Mouse (Mus musculus): Measurements from ENCODE around the gene Il17c. TPM values are rescaled to one million over a fixed set of nuclear protein-coding genes. Genes with fewer than 3 reads are reported as not detected.

Il17c gene
- polyA plus RNA-seq, 1 experiment from 2014 or later = not detected

GRCm38 (mm10) chr8:122405146-122405805 lies 16.5 kb upstream of the Il17c start:
- Histone ChIP-seq H3K9me3 (replicated peaks) (no peaks in the 10 kb centered on the region), H3K27ac (ENCODE audit: poor library complexity, severe bottlenecking) (no peak overlapping the region), H3K36me3 (peaks cover 96% of the 10 kb centered on the region), H3K4me2 (no peak overlapping the region), H3K27me3 (replicated peaks) (no peaks in the 10 kb centered on the region), H3K4me3 (no peak overlapping the region), H3K9ac (no peak overlapping the region), H3K4me1 (replicated peaks) (peaks cover 12% of the 10 kb centered on the region)
- WGBS = 58% methylated on average over 9 of the region's 9 CpGs
- no peak for ATAC-seq (ENCODE audit: insufficient number of reproducible peaks, low FRiP score)

- H3K36me3 ChIP-seq = peaks cover 98% of the 10 kb centered on the region
- H3K4me2 ChIP-seq = no peak overlapping the region
- H3K27me3 ChIP-seq (replicated peaks) = no peaks in the 10 kb centered on the region
- no peaks in the 10 kb centered on the region for H3K9me3 ChIP-seq (replicated peaks)
- H3K4me3 ChIP-seq = no peak overlapping the region
- no peak for ATAC-seq (ENCODE audit: insufficient number of reproducible peaks, low FRiP score)
- no peak overlapping the region for H3K27ac ChIP-seq (ENCODE audit: poor library complexity, severe bottlenecking)
- H3K9ac ChIP-seq = no peak overlapping the region
- peaks cover 12% of the 10 kb centered on the region for H3K4me1 ChIP-seq (replicated peaks)
- WGBS = 91% methylated on average over 7 of the region's 7 CpGs
Observed at GRCm38 (mm10) chr8:122407678-122408077, 14.1 kb upstream of the Il17c start.

- no peak overlapping the region for H3K4me2 ChIP-seq
- no peak overlapping the region for H3K9ac ChIP-seq
- no peaks in the 10 kb centered on the region for H3K4me1 ChIP-seq (replicated peaks)
- no peak overlapping the region for H3K4me3 ChIP-seq
- no peak for ATAC-seq (ENCODE audit: insufficient number of reproducible peaks, low FRiP score)
- peaks cover 95% of the 10 kb centered on the region for H3K36me3 ChIP-seq
- no peak overlapping the region for H3K27ac ChIP-seq (ENCODE audit: poor library complexity, severe bottlenecking)
- H3K27me3 ChIP-seq (replicated peaks) = no peaks in the 10 kb centered on the region
- 83% methylated on average over 9 of the region's 9 CpGs for WGBS
- H3K9me3 ChIP-seq (replicated peaks) = no peaks in the 10 kb centered on the region
Observed at GRCm38 (mm10) chr8:122414311-122414710, 7.5 kb upstream of the Il17c start.

GRCm38 (mm10) chr8:122415554-122415953 lies 6.3 kb upstream of the Il17c start:
- H3K9me3 ChIP-seq (replicated peaks) = no peaks in the 10 kb centered on the region
- no peak overlapping the region for H3K27ac ChIP-seq (ENCODE audit: poor library complexity, severe bottlenecking)
- no peaks in the 10 kb centered on the region for H3K27me3 ChIP-seq (replicated peaks)
- 86% methylated on average over 6 of the region's 6 CpGs for WGBS
- H3K9ac ChIP-seq = no peak overlapping the region
- peaks cover 82% of the 10 kb centered on the region for H3K36me3 ChIP-seq
- H3K4me1 ChIP-seq (replicated peaks) = no peaks in the 10 kb centered on the region; the same call in 1 of the 2 replicates
- H3K4me2 ChIP-seq = no peak overlapping the region
- ATAC-seq (ENCODE audit: insufficient number of reproducible peaks, low FRiP score) = no peak
- H3K4me3 ChIP-seq = no peak overlapping the region

- no peaks in the 10 kb centered on the region for H3K27me3 ChIP-seq (replicated peaks)
- no peak overlapping the region for H3K27ac ChIP-seq (ENCODE audit: poor library complexity, severe bottlenecking)
- WGBS = 65% methylated on average over 9 of the region's 9 CpGs
- H3K9me3 ChIP-seq (replicated peaks) = no peaks in the 10 kb centered on the region
- H3K4me1 ChIP-seq (replicated peaks) = peaks cover 11% of the 10 kb centered on the region
- H3K36me3 ChIP-seq = peaks cover 41% of the 10 kb centered on the region
- no peak for ATAC-seq (ENCODE audit: insufficient number of reproducible peaks, low FRiP score)
- H3K4me2 ChIP-seq = no peak overlapping the region
- no peak overlapping the region for H3K9ac ChIP-seq
- H3K4me3 ChIP-seq = no peak overlapping the region
Observed at GRCm38 (mm10) chr8:122419881-122420555, 1.8 kb upstream of the Il17c start.

GRCm38 (mm10) chr8:122423217-122423616 lies 1.4 kb downstream of the Il17c start:
- ATAC-seq (ENCODE audit: insufficient number of reproducible peaks, low FRiP score) = no peak
- Histone ChIP-seq H3K9ac (no peak overlapping the region), H3K4me1 (replicated peaks) (peaks cover 11% of the 10 kb centered on the region), H3K4me2 (no peak overlapping the region), H3K27ac (ENCODE audit: poor library complexity, severe bottlenecking) (no peak overlapping the region), H3K27me3 (replicated peaks) (no peaks in the 10 kb centered on the region), H3K4me3 (no peak overlapping the region), H3K9me3 (replicated peaks) (no peaks in the 10 kb centered on the region), H3K36me3 (peaks cover 30% of the 10 kb centered on the region)
- 85% methylated on average over 24 of the region's 24 CpGs for WGBS

GRCm38 (mm10) chr8:122423659-122424058 lies 1.8 kb downstream of the Il17c start:
- H3K4me2 ChIP-seq = no peak overlapping the region
- ATAC-seq (ENCODE audit: insufficient number of reproducible peaks, low FRiP score) = no peak
- no peak overlapping the region for H3K9ac ChIP-seq
- no peak overlapping the region for H3K27ac ChIP-seq (ENCODE audit: poor library complexity, severe bottlenecking)
- whole genome bisulfite sequencing = 32% methylated on average over 5 of the region's 5 CpGs
- no peaks in the 10 kb centered on the region for H3K27me3 ChIP-seq (replicated peaks)
- peaks cover 11% of the 10 kb centered on the region for H3K4me1 ChIP-seq (replicated peaks)
- no peaks in the 10 kb centered on the region for H3K9me3 ChIP-seq (replicated peaks)
- peaks cover 25% of the 10 kb centered on the region for H3K36me3 ChIP-seq
- no peak overlapping the region for H3K4me3 ChIP-seq

- Histone ChIP-seq H3K9me3 (replicated peaks) (no peaks in the 10 kb centered on the region), H3K27me3 (replicated peaks) (no peaks in the 10 kb centered on the region), H3K4me2 (no peak overlapping the region), H3K36me3 (peaks cover 23% of the 10 kb centered on the region), H3K4me3 (no peak overlapping the region), H3K4me1 (replicated peaks) (peaks cover 16% of the 10 kb centered on the region), H3K27ac (ENCODE audit: poor library complexity, severe bottlenecking) (no peak overlapping the region), H3K9ac (no peak overlapping the region)
- WGBS = 59% methylated on average over 9 of the region's 9 CpGs
- no peak for ATAC-seq (ENCODE audit: insufficient number of reproducible peaks, low FRiP score)
Observed at GRCm38 (mm10) chr8:122426145-122426544, 4.3 kb downstream of the Il17c start.

- 77% methylated on average over 7 of the region's 7 CpGs for WGBS
- Histone ChIP-seq H3K4me1 (replicated peaks) (peaks cover 29% of the 10 kb centered on the region), H3K36me3 (peaks cover 23% of the 10 kb centered on the region), H3K4me3 (no peak overlapping the region), H3K27ac (ENCODE audit: poor library complexity, severe bottlenecking) (no peak overlapping the region), H3K27me3 (replicated peaks) (no peaks in the 10 kb centered on the region), H3K4me2 (no peak overlapping the region), H3K9ac (no peak overlapping the region), H3K9me3 (replicated peaks) (no peaks in the 10 kb centered on the region)
- no peak for ATAC-seq (ENCODE audit: insufficient number of reproducible peaks, low FRiP score)
Observed at GRCm38 (mm10) chr8:122427607-122428006, 5.8 kb downstream of the Il17c start.

GRCm38 (mm10) chr8:122428163-122428562 lies 6.3 kb downstream of the Il17c start:
- 85% methylated on average over 9 of the region's 9 CpGs for WGBS
- Histone ChIP-seq H3K4me2 (no peak overlapping the region), H3K9me3 (replicated peaks) (no peaks in the 10 kb centered on the region), H3K27ac (ENCODE audit: poor library complexity, severe bottlenecking) (no peak overlapping the region), H3K4me3 (no peak overlapping the region), H3K4me1 (replicated peaks) (peaks cover 34% of the 10 kb centered on the region), H3K36me3 (peaks cover 23% of the 10 kb centered on the region), H3K9ac (no peak overlapping the region), H3K27me3 (replicated peaks) (no peaks in the 10 kb centered on the region)
- ATAC-seq (ENCODE audit: insufficient number of reproducible peaks, low FRiP score) = no peak

GRCm38 (mm10) chr8:122430058-122430636 lies 8.3 kb downstream of the Il17c start:
- Histone ChIP-seq H3K9me3 (replicated peaks) (no peaks in the 10 kb centered on the region), H3K27ac (ENCODE audit: poor library complexity, severe bottlenecking) (no peak overlapping the region), H3K9ac (no peak overlapping the region), H3K27me3 (replicated peaks) (no peaks in the 10 kb centered on the region), H3K4me3 (no peak overlapping the region), H3K4me1 (replicated peaks) (peaks cover 24% of the 10 kb centered on the region), H3K4me2 (no peak overlapping the region), H3K36me3 (peaks cover 29% of the 10 kb centered on the region)
- 75% methylated on average over 10 of the region's 10 CpGs for WGBS
- ATAC-seq (ENCODE audit: insufficient number of reproducible peaks, low FRiP score) = no peak
